Mouse (Mus musculus): Measurements from ENCODE around the gene Gpr62.

- TF ChIP-seq GATA1 (IDR thresholded peaks at IDR 0.05; ENCODE audit: borderline replicate concordance, low read length) (no peak), FLI1 (IDR thresholded peaks at IDR 0.05; ENCODE audit: low read length) (no peak)
Observed at GRCm38 (mm10) chr9:106420608-106421007, 45.1 kb downstream of the Gpr62 start.
